Mouse (Mus musculus) heart, postnatal 0 days (tissue): ENCODE data around the gene Gfra4.

Source experiments
- CTCF ChIP-seq: IDR thresholded peaks from 2 replicates; pipeline ENCODE4 v1.5.1; 2016; ENCODE audit warnings: antibody characterized with exemption, control low read depth, low read depth
- EP300 ChIP-seq: IDR thresholded peaks from 2 replicates; pipeline ENCODE4 v1.6.1; 2016; ENCODE audit warnings: antibody characterized with exemption, low read depth

GRCm38 (mm10) chr2:131010566-131010965 lies 32.3 kb downstream of the Gfra4 start:
- TF ChIP-seq EP300 (no peak), CTCF (no peak)
